Mouse (Mus musculus): ENCODE results near the gene Dppa2. TPM values are rescaled to one million over a fixed set of nuclear protein-coding genes. Genes with fewer than 3 reads are reported as not detected.
"Not testable (repeated sequence)": the region's sequence is repeated elsewhere in the genome, so short reads cannot be mapped to it uniquely, and the experiment has no call there.

Dppa2 gene
- polyA plus RNA-seq, 1 experiment from 2014 or later = not detected

- Histone ChIP-seq H3K4me1 (no peaks in the 10 kb centered on the region), H3K9me3 (no peaks in the 10 kb centered on the region), H3K27ac (no peak overlapping the region), H3K4me2 (replicated peaks) (no peak overlapping the region), H3K4me3 (no peak overlapping the region), H3K36me3 (no peaks in the 10 kb centered on the region), H3K9ac (no peak overlapping the region), H3K27me3 (no peaks in the 10 kb centered on the region)
- no peak for ATAC-seq (ENCODE audit: insufficient number of reproducible peaks, insufficient read depth, low FRiP score, low TSS enrichment)
- WGBS = 65% methylated on average over 3 of the region's 3 CpGs
These were observed 275 bp downstream of the Dppa2 start for GRCm38 (mm10) chr16:48303983-48304382.

GRCm38 (mm10) chr16:48308916-48309315 is 5.2 kb downstream of the Dppa2 start:
- H3K4me1 ChIP-seq; ATAC-seq (ENCODE audit: insufficient number of reproducible peaks, insufficient read depth, low FRiP score, low TSS enrichment); H3K27me3 ChIP-seq; H3K4me2 ChIP-seq (replicated peaks); H3K4me3 ChIP-seq; H3K9me3 ChIP-seq; H3K9ac ChIP-seq; H3K36me3 ChIP-seq; H3K27ac ChIP-seq: not testable (repeated sequence)
- 92% methylated on average over 10 of the region's 10 CpGs for WGBS

GRCm38 (mm10) chr16:48309912-48310630 is 6.4 kb downstream of the Dppa2 start:
- Histone ChIP-seq H3K9ac (no peak overlapping the region), H3K4me1 (no peaks in the 10 kb centered on the region), H3K27ac (no peak overlapping the region), H3K4me2 (replicated peaks) (no peak overlapping the region), H3K36me3 (no peaks in the 10 kb centered on the region), H3K4me3 (no peak overlapping the region), H3K9me3 (no peaks in the 10 kb centered on the region), H3K27me3 (no peaks in the 10 kb centered on the region)
- 78% methylated on average over 12 of the region's 12 CpGs for WGBS
- no peak for ATAC-seq (ENCODE audit: insufficient number of reproducible peaks, insufficient read depth, low FRiP score, low TSS enrichment)

- ATAC-seq (ENCODE audit: insufficient number of reproducible peaks, insufficient read depth, low FRiP score, low TSS enrichment) = no peak
- no peaks in the 10 kb centered on the region for H3K9me3 ChIP-seq
- WGBS = 86% methylated on average over 3 of the region's 3 CpGs
These were observed 11.6 kb downstream of the Dppa2 start for GRCm38 (mm10) chr16:48315294-48315693.

GRCm38 (mm10) chr16:48320781-48321180 is 17.1 kb downstream of the Dppa2 start:
- no peak overlapping the region for H3K4me2 ChIP-seq (replicated peaks)
- WGBS = 94% methylated on average over 6 of the region's 6 CpGs
- H3K9ac ChIP-seq = no peak overlapping the region
- H3K27ac ChIP-seq = no peak overlapping the region
- H3K27me3 ChIP-seq = no peaks in the 10 kb centered on the region
- H3K4me1 ChIP-seq = no peaks in the 10 kb centered on the region
- H3K4me3 ChIP-seq = no peak overlapping the region
- no peak for ATAC-seq (ENCODE audit: insufficient number of reproducible peaks, insufficient read depth, low FRiP score, low TSS enrichment)
- no peaks in the 10 kb centered on the region for H3K36me3 ChIP-seq
- no peaks in the 10 kb centered on the region for H3K9me3 ChIP-seq

More at GRCm38 (mm10) chr16:48315294-48315693, 11.6 kb downstream of the Dppa2 start:
- Histone ChIP-seq H3K36me3 (no peaks in the 10 kb centered on the region), H3K9ac (no peak overlapping the region), H3K4me3 (no peak overlapping the region), H3K27me3 (no peaks in the 10 kb centered on the region), H3K4me2 (replicated peaks) (no peak overlapping the region), H3K27ac (no peak overlapping the region), H3K4me1 (no peaks in the 10 kb centered on the region)

- no peaks in the 10 kb centered on the region for H3K9me3 ChIP-seq
- no peaks in the 10 kb centered on the region for H3K36me3 ChIP-seq
- no peaks in the 10 kb centered on the region for H3K4me1 ChIP-seq
- H3K9ac ChIP-seq = no peak overlapping the region
- ATAC-seq (ENCODE audit: insufficient number of reproducible peaks, insufficient read depth, low FRiP score, low TSS enrichment) = no peak
- 73% methylated on average over 6 of the region's 6 CpGs for WGBS
- no peaks in the 10 kb centered on the region for H3K27me3 ChIP-seq
- H3K4me3 ChIP-seq = no peak overlapping the region
- H3K4me2 ChIP-seq (replicated peaks) = no peak overlapping the region
- no peak overlapping the region for H3K27ac ChIP-seq
These were observed 19.4 kb downstream of the Dppa2 start for GRCm38 (mm10) chr16:48323133-48323532.

- ATAC-seq (ENCODE audit: insufficient number of reproducible peaks, insufficient read depth, low FRiP score, low TSS enrichment) = no peak
- Histone ChIP-seq H3K4me2 (replicated peaks) (no peak overlapping the region), H3K27ac (no peak overlapping the region), H3K9me3 (no peaks in the 10 kb centered on the region), H3K4me3 (no peak overlapping the region), H3K4me1 (no peaks in the 10 kb centered on the region), H3K9ac (no peak overlapping the region), H3K36me3 (no peaks in the 10 kb centered on the region), H3K27me3 (no peaks in the 10 kb centered on the region)
- 78% methylated on average over 8 of the region's 8 CpGs for WGBS
These were observed 20.1 kb downstream of the Dppa2 start for GRCm38 (mm10) chr16:48323602-48324345.

GRCm38 (mm10) chr16:48326903-48327302 is 23.2 kb downstream of the Dppa2 start:
- no peak overlapping the region for H3K9ac ChIP-seq
- H3K36me3 ChIP-seq = no peaks in the 10 kb centered on the region
- no peaks in the 10 kb centered on the region for H3K27me3 ChIP-seq
- H3K4me2 ChIP-seq (replicated peaks) = no peak overlapping the region
- no peaks in the 10 kb centered on the region for H3K4me1 ChIP-seq
- no peak for ATAC-seq (ENCODE audit: insufficient number of reproducible peaks, insufficient read depth, low FRiP score, low TSS enrichment)
- no peaks in the 10 kb centered on the region for H3K9me3 ChIP-seq
- no peak overlapping the region for H3K4me3 ChIP-seq
- WGBS = 49% methylated on average over 5 of the region's 5 CpGs
- no peak overlapping the region for H3K27ac ChIP-seq

- Histone ChIP-seq H3K9ac (no peak overlapping the region), H3K36me3 (no peaks in the 10 kb centered on the region), H3K4me2 (replicated peaks) (no peak overlapping the region), H3K4me1 (no peaks in the 10 kb centered on the region), H3K27me3 (no peaks in the 10 kb centered on the region), H3K4me3 (no peak overlapping the region), H3K9me3 (no peaks in the 10 kb centered on the region), H3K27ac (no peak overlapping the region)
- WGBS = 93% methylated on average over 2 of the region's 2 CpGs
- no peak for ATAC-seq (ENCODE audit: insufficient number of reproducible peaks, insufficient read depth, low FRiP score, low TSS enrichment)
These were observed 24.7 kb downstream of the Dppa2 start for GRCm38 (mm10) chr16:48328420-48328819.

GRCm38 (mm10) chr16:48331822-48332221 is 28.1 kb downstream of the Dppa2 start:
- H3K4me1 ChIP-seq = no peaks in the 10 kb centered on the region
- no peaks in the 10 kb centered on the region for H3K27me3 ChIP-seq
- no peak overlapping the region for H3K27ac ChIP-seq
- no peaks in the 10 kb centered on the region for H3K36me3 ChIP-seq
- 81% methylated on average over 3 of the region's 3 CpGs for WGBS
- no peak overlapping the region for H3K9ac ChIP-seq
- H3K4me2 ChIP-seq (replicated peaks) = no peak overlapping the region
- no peaks in the 10 kb centered on the region for H3K9me3 ChIP-seq
- H3K4me3 ChIP-seq = no peak overlapping the region
- ATAC-seq (ENCODE audit: insufficient number of reproducible peaks, insufficient read depth, low FRiP score, low TSS enrichment) = no peak

GRCm38 (mm10) chr16:48335326-48335725 is 31.6 kb downstream of the Dppa2 start:
- Histone ChIP-seq H3K9ac (no peak overlapping the region), H3K4me1 (no peaks in the 10 kb centered on the region), H3K9me3 (no peaks in the 10 kb centered on the region), H3K27ac (no peak overlapping the region), H3K27me3 (no peaks in the 10 kb centered on the region), H3K4me2 (replicated peaks) (no peak overlapping the region), H3K4me3 (no peak overlapping the region), H3K36me3 (no peaks in the 10 kb centered on the region)
- ATAC-seq (ENCODE audit: insufficient number of reproducible peaks, insufficient read depth, low FRiP score, low TSS enrichment) = no peak
- 81% methylated on average over 4 of the region's 4 CpGs for WGBS

- Histone ChIP-seq H3K4me2 (replicated peaks) (no peak overlapping the region), H3K4me1 (no peaks in the 10 kb centered on the region), H3K9me3 (0 out of 2 replicates have a peak, but pooled peaks cover 5% of the 10 kb centered on the region), H3K36me3 (no peaks in the 10 kb centered on the region), H3K27me3 (no peaks in the 10 kb centered on the region), H3K27ac (no peak overlapping the region), H3K4me3 (no peak overlapping the region), H3K9ac (no peak overlapping the region)
- no peak for ATAC-seq (ENCODE audit: insufficient number of reproducible peaks, insufficient read depth, low FRiP score, low TSS enrichment)
- 92% methylated on average over 2 of the region's 2 CpGs for WGBS
These were observed 40.5 kb downstream of the Dppa2 start for GRCm38 (mm10) chr16:48344193-48344592.
